In genomic region chr2:153750363-153750762, GRCm38 (mm10) we compare ENCODE assay signal across 20 mouse cellular contexts. TPM values are rescaled to one million over a fixed set of nuclear protein-coding genes. Genes with fewer than 3 reads are reported as not detected.
DNase-seq lines count a peak whose midpoint lies in the region; ATAC-seq lines count a peak whose summit lies in the region.
"Had no signal": no experiment of that assay in that cellular context is flagged by ENCODE, and none has a peak within 500 bp of the region (broad histone marks: within the 10 kb centered on the region; RNA-seq: fewer than 3 reads in every experiment).

No protein-coding gene starts in this region.

- no peaks in the 10 kb centered on the region for H3K9me3 ChIP-seq in heart, embryonic 12.5 days (replicated peaks)
- H3K9me3 ChIP-seq in liver, embryonic 13.5 days (replicated peaks): no peaks in the 10 kb centered on the region
- no peaks in the 10 kb centered on the region for H3K9me3 ChIP-seq in liver, embryonic 11.5 days (ENCODE audit: control insufficient read depth, low read length)
- H3K9me3 ChIP-seq: embryonic facial prominence, embryonic 15.5 days; forebrain, embryonic 13.5 days had no signal

- H3K4me2 ChIP-seq in heart, embryonic 12.5 days: no peak overlapping the region
- H3K4me2 ChIP-seq in liver, embryonic 13.5 days: no peak overlapping the region
- no peak overlapping the region for H3K4me2 ChIP-seq in liver, embryonic 11.5 days
- H3K4me2 ChIP-seq: embryonic facial prominence, embryonic 15.5 days; forebrain, embryonic 13.5 days had no signal

- peak overlapping the region; percentile 29; the same call in 1 of the 2 replicates for H3K27ac ChIP-seq in heart, embryonic 12.5 days (ENCODE audit: poor library complexity, severe bottlenecking)
- peak overlapping the region; percentile 39; the same call in 1 of the 2 replicates for H3K27ac ChIP-seq in liver, embryonic 13.5 days
- no peak overlapping the region for H3K27ac ChIP-seq in liver, embryonic 11.5 days (ENCODE audit: low read depth, low read length)
- H3K27ac ChIP-seq: embryonic facial prominence, embryonic 15.5 days; forebrain, embryonic 13.5 days had no signal

- no peak overlapping the region for H3K4me3 ChIP-seq in heart, embryonic 12.5 days
- H3K4me3 ChIP-seq in liver, embryonic 13.5 days (replicated peaks): no peak overlapping the region
- no peak overlapping the region for H3K4me3 ChIP-seq in liver, embryonic 11.5 days (ENCODE audit: low read depth, low read length)
- H3K4me3 ChIP-seq: embryonic facial prominence, embryonic 15.5 days; forebrain, embryonic 13.5 days had no signal

- ATAC-seq in heart, embryonic 12.5 days (ENCODE audit: insufficient number of reproducible peaks, low FRiP score): no peak
- no peak for ATAC-seq in liver, embryonic 13.5 days (ENCODE audit: low read depth)
- no peak for ATAC-seq in liver, embryonic 11.5 days (replicated peaks; ENCODE audit: low FRiP score)
- ATAC-seq: forebrain, embryonic 13.5 days; midbrain, embryonic 16.5 days had no signal

- DNase-seq in heart, adult 18-20 months: no peak
- DNase-seq in liver, embryonic 13.5 days: no peak
- DNase-seq in liver, embryonic 11.5 days (ENCODE audit: low spot score): no peak
- peak; percentile 17 for DNase-seq in adipocyte (ENCODE audit: low spot score)
- peak; percentile 7 for DNase-seq in lung, postnatal 36 days
- DNase-seq in adrenal gland, postnatal 36 days: no peak
- DNase-seq: B cell, adult 2 months; cerebellum, adult 8-10 months; kidney, adult 9 months; right cerebral cortex, postnatal 25 days; thymus, postnatal 4 days had no signal

- H3K9ac ChIP-seq in heart, embryonic 12.5 days: no peak overlapping the region
- H3K9ac ChIP-seq in liver, embryonic 13.5 days: no peak overlapping the region
- H3K9ac ChIP-seq in liver, embryonic 11.5 days (ENCODE audit: low read depth, low read length): no peak overlapping the region
- H3K9ac ChIP-seq: embryonic facial prominence, embryonic 15.5 days; forebrain, embryonic 13.5 days had no signal

- H3K36me3 ChIP-seq in heart, embryonic 12.5 days: peaks cover 47% of the 10 kb centered on the region
- H3K36me3 ChIP-seq in liver, embryonic 13.5 days: peaks cover 68% of the 10 kb centered on the region
- peaks cover 10% of the 10 kb centered on the region for H3K36me3 ChIP-seq in liver, embryonic 11.5 days (ENCODE audit: control insufficient read depth, insufficient read depth, low read length)

- WGBS in heart, embryonic 12.5 days: 57% methylated on average over 2 of the region's 2 CpGs
- 71% methylated on average over 2 of the region's 2 CpGs for WGBS in liver, embryonic 13.5 days (ENCODE audit: insufficient replicate concordance)
- WGBS in liver, embryonic 11.5 days: 81% methylated on average over 2 of the region's 2 CpGs

- H3K4me1 ChIP-seq in heart, embryonic 12.5 days (replicated peaks): peaks cover 37% of the 10 kb centered on the region
- H3K4me1 ChIP-seq in liver, embryonic 13.5 days (replicated peaks): peaks cover 22% of the 10 kb centered on the region
- H3K4me1 ChIP-seq in liver, embryonic 11.5 days (replicated peaks; ENCODE audit: control insufficient read depth, insufficient read depth, low read length): peaks cover under 1% of the 10 kb centered on the region; the same call in 1 of the 2 replicates

- no peaks in the 10 kb centered on the region for H3K27me3 ChIP-seq in heart, embryonic 12.5 days (replicated peaks)
- H3K27me3 ChIP-seq in liver, embryonic 13.5 days: no peaks in the 10 kb centered on the region
- no peaks in the 10 kb centered on the region for H3K27me3 ChIP-seq in liver, embryonic 11.5 days (replicated peaks; ENCODE audit: control insufficient read depth, insufficient read depth, low read length)
- H3K27me3 ChIP-seq: embryonic facial prominence, embryonic 15.5 days; forebrain, embryonic 13.5 days had no signal

RNA-seq across cellular contexts. Expression of gene Mapre1, which starts 9.3 kb away (rescaled TPM):
- polyA plus RNA-seq in heart, embryonic 12.5 days (2016; fragmentation: Nextera tagmentation; extraction: Ambion mirVana): 315 and 319 TPM in 2 replicates
- 10 to 100 TPM; 49.6 to 50.9 TPM for total RNA-seq in heart, adult 18-20 months (2021)
- polyA plus RNA-seq in liver, embryonic 13.5 days (2015; fragmentation: Nextera tagmentation; extraction: Ambion mirVana): 161 and 202 TPM in 2 replicates
- 235 and 274 TPM in 2 replicates for polyA plus RNA-seq in liver, embryonic 11.5 days (2014; fragmentation: Nextera tagmentation; extraction: Ambion mirVana)
- total RNA-seq in adrenal gland, postnatal 36 days (2021): 100 to 1,000 TPM in 1 of 2 experiments, 10 to 100 TPM in 1; 100.0 to 116 TPM

RNA-seq across cellular contexts. Expression of gene Efcab8, which starts 29.4 kb away (rescaled TPM):
- polyA plus RNA-seq in heart, embryonic 12.5 days (2016; fragmentation: Nextera tagmentation; extraction: Ambion mirVana): 0.09 TPM in 1 of 2 replicates, not detected in the other
- not detected for total RNA-seq in heart, adult 18-20 months (2021)
- polyA plus RNA-seq in liver, embryonic 13.5 days (2015; fragmentation: Nextera tagmentation; extraction: Ambion mirVana): 0.06 TPM in 1 of 2 replicates, not detected in the other
- polyA plus RNA-seq in liver, embryonic 11.5 days (2014; fragmentation: Nextera tagmentation; extraction: Ambion mirVana): 0.07 TPM in 1 of 2 replicates, not detected in the other
- under 1 TPM; 0.13 to 0.26 TPM for total RNA-seq in adrenal gland, postnatal 36 days (2021)
- polyA plus RNA-seq: embryonic facial prominence, embryonic 15.5 days; heart, embryonic 14.5 days; limb, embryonic 11.5 days; midbrain, embryonic 16.5 days; neural tube, embryonic 11.5 days had no signal

RNA-seq across cellular contexts. Expression of gene Dnmt3c, which starts 53.9 kb away (rescaled TPM):
- 0.12 TPM in 1 of 2 replicates, not detected in the other for polyA plus RNA-seq in heart, embryonic 12.5 days (2016; fragmentation: Nextera tagmentation; extraction: Ambion mirVana)
- total RNA-seq in heart, adult 18-20 months (2021): not detected
- 0.38 and 0.49 TPM in 2 replicates for polyA plus RNA-seq in liver, embryonic 13.5 days (2015; fragmentation: Nextera tagmentation; extraction: Ambion mirVana)
- 0.49 and 0.77 TPM in 2 replicates for polyA plus RNA-seq in liver, embryonic 11.5 days (2014; fragmentation: Nextera tagmentation; extraction: Ambion mirVana)
- total RNA-seq in adrenal gland, postnatal 36 days (2021): not detected
- total RNA-seq: adrenal gland, adult 18-20 months; left cerebral cortex, adult 18-20 months had no signal
- polyA plus RNA-seq: embryonic facial prominence, embryonic 15.5 days; forebrain, embryonic 13.5 days; heart, embryonic 14.5 days; limb, embryonic 11.5 days; midbrain, embryonic 16.5 days; neural tube, embryonic 11.5 days had no signal

Comparison
In these comparisons a context has a peak if more than half of its experiments do, and no peak if none do; other contexts are left out.
1. DNase-seq: peak in adipocyte (single experiment) and lung, postnatal 36 days (single experiment); none in heart, adult 18-20 months (0 of 2), liver, embryonic 13.5 days (single experiment), liver, embryonic 11.5 days (single experiment) and adrenal gland, postnatal 36 days (0 of 2).